Mouse (Mus musculus): Measurements from ENCODE around the gene D17H6S53E.

Gene D17H6S53E

GRCm38 (mm10) chr17:35162121-35162520 is 35.9 kb downstream of the D17H6S53E start:
- DNase-seq (ENCODE audit: low read depth, low spot score): no peak

- no peak for DNase-seq (ENCODE audit: low read depth, low spot score)
These were observed 36.6 kb downstream of the D17H6S53E start for GRCm38 (mm10) chr17:35162730-35163129.

DNA sequence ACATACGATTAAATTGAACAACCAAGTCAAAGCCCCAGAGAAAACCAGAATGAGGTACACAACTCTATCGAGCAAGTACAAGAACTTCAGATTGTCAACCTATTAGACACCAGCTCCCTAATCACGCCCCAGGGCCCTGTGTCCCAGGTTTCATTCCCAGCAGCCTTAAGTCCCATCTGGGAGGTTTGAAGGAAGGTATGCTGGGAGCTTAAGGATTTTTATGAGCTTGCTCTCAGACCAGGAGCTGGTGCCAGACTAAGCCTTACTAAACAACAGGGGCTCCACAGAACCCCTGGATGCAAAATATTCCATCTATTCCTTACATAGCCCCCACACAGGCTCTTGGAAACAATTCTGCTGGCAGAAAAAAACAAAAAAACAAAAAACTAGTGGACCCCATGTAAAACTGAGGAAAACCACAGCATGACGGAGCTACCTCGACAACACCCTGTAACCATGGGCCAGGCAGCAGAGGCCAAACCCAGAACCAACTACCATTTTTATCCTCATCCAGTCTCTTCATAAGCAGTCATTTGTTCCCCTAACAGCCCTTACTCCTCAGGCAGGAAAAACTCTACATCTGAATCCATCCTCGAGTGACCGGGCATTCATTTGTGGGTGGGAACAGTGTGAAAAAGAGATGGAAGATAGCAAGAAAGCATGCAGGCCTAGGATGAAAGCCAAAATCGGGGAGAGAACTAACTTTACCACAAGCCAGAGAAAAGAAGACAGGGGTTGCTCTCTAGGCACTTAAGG is 37.3 kb downstream of the D17H6S53E start:
- peak; percentile 26 for DNase-seq (ENCODE audit: low read depth, low spot score)

- no peak for DNase-seq (ENCODE audit: low read depth, low spot score)
These were observed 38.0 kb downstream of the D17H6S53E start for GRCm38 (mm10) chr17:35164218-35164567.

GRCm38 (mm10) chr17:35164568-35165450 is 38.6 kb downstream of the D17H6S53E start, which contains the start of gene Prrc2a:
Gene Prrc2a, minus strand, starts transcription at chr17:35164897.
- peak; percentile 99 for DNase-seq (ENCODE audit: low read depth, low spot score)

DNA sequence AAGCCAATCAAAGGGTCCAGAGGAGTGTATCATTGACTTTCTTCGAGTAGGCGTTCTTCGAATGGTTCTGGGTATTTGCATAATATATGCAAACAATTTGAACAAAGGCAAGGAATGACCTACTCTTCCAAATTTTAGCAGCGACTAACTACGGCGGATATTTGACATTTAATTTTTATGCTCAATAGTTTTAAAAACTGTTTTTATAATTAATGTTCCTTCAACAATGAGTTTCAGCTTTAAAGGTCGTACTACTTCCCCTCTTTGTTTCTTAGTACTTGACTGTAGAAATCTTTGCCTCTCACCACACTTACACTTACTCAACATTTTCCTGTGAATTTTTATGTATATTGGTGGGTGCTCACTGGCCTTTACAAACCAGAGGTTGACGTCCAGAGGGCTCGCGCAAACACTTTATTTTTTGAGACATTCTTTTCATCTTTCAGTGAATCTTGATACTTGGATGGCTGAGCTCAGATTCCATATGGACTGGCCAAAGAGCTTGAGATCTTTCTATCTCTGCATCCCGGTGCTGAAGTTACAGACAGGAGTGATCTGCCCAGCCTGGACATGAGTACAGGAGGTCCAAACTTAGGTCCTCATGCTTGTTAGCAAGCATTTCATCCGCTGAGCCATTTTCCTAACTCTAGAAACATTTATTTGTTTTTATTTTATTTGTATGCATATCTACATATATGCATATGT is 39.4 kb downstream of the D17H6S53E start:
- DNase-seq (ENCODE audit: low read depth, low spot score): peak; percentile 25

DNA sequence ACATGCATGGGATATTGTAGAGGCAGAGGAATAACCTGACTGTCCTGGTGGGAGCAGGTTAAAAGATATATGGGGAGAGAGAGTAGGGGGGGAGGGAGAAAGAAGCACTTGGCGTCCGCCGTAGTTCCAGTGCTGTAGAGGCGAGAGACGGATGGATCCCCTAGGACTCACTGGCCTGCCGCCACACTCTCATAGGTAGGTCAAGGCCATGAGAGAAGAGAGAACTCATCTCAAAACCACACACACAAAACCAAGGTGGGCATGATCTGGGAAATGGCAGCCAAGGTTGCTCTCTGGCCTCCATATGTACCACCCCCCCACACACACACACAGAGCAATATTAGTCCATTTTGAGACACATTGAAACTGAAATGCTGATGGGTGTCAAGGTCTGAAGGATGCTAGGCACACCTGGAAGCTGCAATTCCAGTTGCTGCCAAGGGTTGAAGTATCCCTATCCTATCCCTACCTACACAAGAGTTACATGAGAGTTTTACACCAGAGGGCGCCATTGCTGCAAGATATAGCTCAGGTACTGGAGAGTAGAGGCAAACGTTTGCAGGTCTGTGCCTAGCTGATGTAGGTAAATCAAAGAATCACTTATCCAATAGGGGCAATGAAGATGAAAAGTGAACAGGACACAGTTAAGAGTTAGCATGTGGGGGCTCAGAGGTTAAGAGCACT is 40.3 kb downstream of the D17H6S53E start:
- DNase-seq (ENCODE audit: low read depth, low spot score): peak; percentile 93

- no peak for DNase-seq (ENCODE audit: low read depth, low spot score)
These were observed 41.6 kb downstream of the D17H6S53E start for GRCm38 (mm10) chr17:35167794-35168193.

DNA sequence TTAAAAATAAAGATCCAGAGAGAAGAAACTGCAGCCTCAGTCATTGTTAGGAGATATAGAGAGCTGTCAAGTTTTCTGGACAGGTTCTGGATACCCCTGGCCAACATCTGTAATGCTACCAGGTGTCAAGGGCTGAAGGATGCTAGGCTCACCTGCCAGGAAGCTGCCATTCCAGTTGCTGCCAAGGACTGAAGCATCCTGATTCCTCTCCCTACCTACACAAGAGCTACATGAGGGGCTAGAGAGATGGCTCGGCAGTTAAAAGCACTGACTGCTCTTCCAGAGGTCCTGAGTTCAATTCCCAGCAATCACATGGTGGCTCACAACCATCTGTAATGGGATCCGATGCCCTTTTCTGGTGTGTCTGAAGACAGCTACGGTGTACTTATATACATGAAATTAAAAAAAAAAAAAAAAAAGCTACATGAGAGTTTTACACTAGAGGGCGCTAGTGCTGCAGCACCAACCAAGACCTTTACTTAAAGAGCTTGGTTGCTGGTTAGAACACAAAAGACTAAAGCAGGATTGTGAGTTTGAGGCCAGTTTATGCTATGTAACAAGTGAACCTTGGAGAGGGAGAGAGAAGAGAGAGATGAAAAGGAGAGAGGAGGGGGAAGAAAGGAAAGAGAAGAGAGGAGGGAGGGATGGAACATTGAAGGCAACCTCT is 42.5 kb downstream of the D17H6S53E start:
- DNase-seq (ENCODE audit: low read depth, low spot score): peak; percentile 89

GRCm38 (mm10) chr17:35172445-35173234 is 46.5 kb downstream of the D17H6S53E start:
- peak; percentile 78 for DNase-seq (ENCODE audit: low read depth, low spot score)

GRCm38 (mm10) chr17:35173329-35173728 is 47.2 kb downstream of the D17H6S53E start:
- peak; percentile 67 for DNase-seq (ENCODE audit: low read depth, low spot score)

GRCm38 (mm10) chr17:35174201-35174977 is 48.2 kb downstream of the D17H6S53E start:
- DNase-seq (ENCODE audit: low read depth, low spot score): peak; percentile 63

GRCm38 (mm10) chr17:35175382-35175781 is 49.2 kb downstream of the D17H6S53E start:
- no peak for DNase-seq (ENCODE audit: low read depth, low spot score)

DNA sequence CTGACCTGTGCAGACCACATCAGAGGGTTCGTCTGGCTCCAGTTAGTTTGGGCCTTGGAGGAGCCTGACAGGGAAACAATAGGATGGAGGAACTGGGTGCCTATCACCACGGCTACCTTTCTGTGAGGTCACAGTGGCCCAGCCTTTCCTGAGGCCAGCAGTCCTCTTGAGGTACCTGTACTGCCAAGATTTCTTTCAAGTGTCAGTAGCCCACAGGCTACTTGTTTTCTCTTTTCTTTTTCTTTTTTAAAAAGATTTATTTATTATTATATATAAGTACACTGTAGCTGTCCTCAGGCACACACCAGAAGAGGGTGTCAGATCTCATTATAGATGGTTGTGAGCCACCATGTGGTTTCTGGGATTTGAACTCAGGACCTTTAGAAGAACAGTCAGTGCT is 49.8 kb downstream of the D17H6S53E start, which contains the start of gene Aif1:
TSS of gene Aif1 (minus strand) at position 101 of the 400 bp plus-strand sequence.
- no peak for DNase-seq (ENCODE audit: low read depth, low spot score)
